ENCODE assay signal across 17 mouse cellular contexts in genomic region chr3:105141170-105141971, GRCm38 (mm10).
"Had no signal": no experiment of that assay in that cellular context is flagged by ENCODE, and none has a peak within 500 bp of the region (broad histone marks: within the 10 kb centered on the region; RNA-seq: fewer than 3 reads in every experiment).

No protein-coding gene starts in this region.

- H3K36me3 ChIP-seq: limb, embryonic 12.5 days; limb, embryonic 15.5 days had no signal

- H3K4me3 ChIP-seq: limb, embryonic 12.5 days; limb, embryonic 15.5 days; megakaryocyte, embryonic 14.5 days had no signal

- H3K4me2 ChIP-seq: limb, embryonic 12.5 days; limb, embryonic 15.5 days; liver, embryonic 11.5 days; midbrain, embryonic 11.5 days had no signal

- H3K27ac ChIP-seq: limb, embryonic 12.5 days; limb, embryonic 15.5 days; liver, embryonic 14.5 days had no signal

- ATAC-seq: liver, postnatal 0 days; lung, postnatal 0 days had no signal

- H3K27me3 ChIP-seq: limb, embryonic 12.5 days; limb, embryonic 15.5 days had no signal

- H3K9me3 ChIP-seq: limb, embryonic 12.5 days; limb, embryonic 15.5 days had no signal

- H3K9ac ChIP-seq: limb, embryonic 12.5 days; limb, embryonic 15.5 days; liver, embryonic 14.5 days; liver, postnatal 0 days had no signal

- DNase-seq: kidney, adult 2 months; kidney, postnatal 14 days; kidney, postnatal 4 days; left cerebral cortex, postnatal 4 days; liver, postnatal 0 days; lung, postnatal 36 days; midbrain, embryonic 14.5 days; right cerebral cortex, postnatal 4 days; thymus, adult 18-20 months; thymus, postnatal 36 days had no signal

- H3K4me1 ChIP-seq: limb, embryonic 12.5 days; limb, embryonic 15.5 days had no signal
